Mouse (Mus musculus): ENCODE measurements around the gene Gm44790.
"Not testable (repeated sequence)": the region's sequence is repeated elsewhere in the genome, so short reads cannot be mapped to it uniquely, and the experiment has no call there.

Gene Gm44790

DNA sequence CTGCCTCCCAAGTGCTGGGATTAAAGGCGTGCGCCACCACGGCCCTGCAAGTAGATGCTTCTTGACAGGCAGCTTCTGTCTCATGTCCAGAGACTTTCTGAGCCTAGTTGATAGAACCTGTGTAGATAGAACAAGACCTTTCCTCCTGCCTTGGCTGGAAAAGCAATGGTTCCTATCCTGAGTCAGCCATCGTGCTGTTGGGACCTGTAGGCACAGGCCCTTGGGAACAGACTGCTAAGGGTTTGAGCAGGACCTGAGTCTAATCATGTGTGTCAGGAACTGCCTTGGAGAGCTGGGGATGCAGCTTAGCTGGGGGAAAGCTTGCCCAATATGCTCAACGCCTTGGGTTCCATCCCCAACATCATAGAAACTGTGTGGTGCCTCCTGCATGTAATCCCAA is 47.6 kb downstream of the Gm44790 start:
- no peak for DNase-seq (ENCODE audit: low spot score in 2 of 2)

DNA sequence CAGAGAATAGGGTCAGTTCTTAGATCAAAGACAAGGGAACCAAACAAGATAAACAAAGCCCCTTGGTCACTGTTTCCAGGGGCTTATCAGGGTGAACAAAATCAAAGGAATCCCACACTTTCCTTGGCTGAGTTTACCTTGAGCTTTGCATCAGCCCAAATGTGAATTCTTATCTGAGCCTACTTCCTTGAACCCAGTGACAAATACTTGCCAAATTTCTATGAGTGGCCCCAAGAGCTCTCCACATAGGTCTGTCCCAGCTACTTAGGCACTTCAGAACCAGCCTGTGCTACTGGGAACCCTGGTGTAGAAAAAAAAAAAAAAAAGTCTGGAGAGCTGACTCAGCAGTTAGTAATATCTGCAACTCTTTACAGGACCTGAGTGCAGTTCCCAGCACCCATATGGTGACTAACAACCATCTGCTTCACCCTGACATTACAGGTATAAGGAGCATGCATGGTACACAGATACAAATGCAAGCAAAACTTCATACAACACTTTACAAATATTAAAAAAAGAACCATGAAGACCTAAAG is 48.3 kb downstream of the Gm44790 start:
- DNase-seq (ENCODE audit: low spot score in 2 of 2), result no peak

DNA sequence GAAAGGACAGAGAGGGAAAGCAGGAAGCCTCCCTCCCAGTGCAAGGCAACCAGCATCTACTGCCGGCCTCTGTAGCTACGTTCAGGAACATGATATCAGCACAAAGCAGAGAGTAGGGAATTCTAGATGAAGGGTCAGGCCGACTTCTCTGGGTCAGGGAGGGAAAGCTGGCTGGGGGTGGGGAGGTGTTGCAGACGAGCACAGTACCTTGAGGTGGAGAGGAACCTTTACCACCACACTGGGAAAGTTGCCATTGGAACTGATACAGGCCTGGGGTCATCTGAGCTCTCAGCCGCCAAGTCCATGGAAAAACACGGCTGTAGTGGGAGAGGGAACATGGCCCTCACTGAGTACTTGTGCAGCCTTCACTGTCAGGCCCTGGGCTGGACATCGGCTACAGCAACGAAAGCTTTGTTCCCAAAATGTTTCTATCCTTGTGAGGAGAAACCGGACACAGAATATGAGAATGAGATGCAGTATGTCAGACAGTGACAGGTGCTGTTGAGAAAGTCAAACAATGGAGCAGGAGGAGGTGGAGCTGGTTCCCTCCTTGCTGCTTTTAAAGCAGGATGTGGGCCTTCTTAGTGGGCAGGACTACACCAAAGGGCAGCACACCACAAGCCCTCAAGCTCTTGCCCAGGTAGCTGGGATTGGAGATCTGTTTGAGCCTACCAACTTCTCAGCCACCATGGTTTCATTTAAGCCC is 49.2 kb downstream of the Gm44790 start:
- no peak for DNase-seq (ENCODE audit: low spot score in 2 of 2)

DNA sequence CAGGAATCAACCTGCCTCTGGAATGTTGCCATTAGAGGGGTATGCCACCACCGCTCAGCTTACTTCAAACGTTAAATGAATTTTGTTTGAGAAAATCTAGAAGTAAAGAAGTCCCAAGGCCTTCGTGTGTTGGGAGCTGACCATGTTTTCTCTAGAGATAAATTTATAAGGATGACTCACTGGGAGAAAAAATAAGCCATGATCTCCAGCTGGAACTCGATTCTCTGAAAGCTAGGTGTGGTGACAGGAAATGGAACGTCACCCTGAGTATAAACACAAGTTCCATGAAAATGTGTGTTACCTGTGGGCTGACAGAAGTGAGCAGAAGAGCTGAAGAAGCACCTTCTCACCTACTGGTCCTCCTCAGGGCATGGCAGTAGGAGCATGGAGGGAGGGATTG is 50.5 kb downstream of the Gm44790 start:
- no peak for DNase-seq (ENCODE audit: low spot score in 2 of 2)

DNA sequence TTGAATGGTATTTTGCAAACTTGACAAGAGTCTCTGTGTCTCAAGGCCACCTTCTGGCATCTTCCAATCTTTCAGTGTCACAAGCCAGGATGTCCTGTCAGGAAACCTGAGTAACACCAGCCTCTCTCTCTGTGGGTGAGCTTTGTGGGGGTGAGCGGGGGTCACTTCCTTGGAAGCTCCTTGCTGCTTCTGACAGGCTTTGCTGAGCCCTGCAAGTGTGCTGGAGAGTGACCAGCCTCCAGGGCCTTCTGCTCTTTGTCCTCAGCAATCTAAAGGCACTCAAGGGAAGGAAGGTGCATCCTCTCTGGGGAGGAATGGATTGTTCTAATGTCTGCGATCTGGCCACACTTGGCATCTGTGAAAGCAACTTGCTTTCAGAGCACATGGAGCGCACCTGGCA is 52.9 kb downstream of the Gm44790 start:
- DNase-seq (ENCODE audit: low spot score in 2 of 2), result no peak

DNA sequence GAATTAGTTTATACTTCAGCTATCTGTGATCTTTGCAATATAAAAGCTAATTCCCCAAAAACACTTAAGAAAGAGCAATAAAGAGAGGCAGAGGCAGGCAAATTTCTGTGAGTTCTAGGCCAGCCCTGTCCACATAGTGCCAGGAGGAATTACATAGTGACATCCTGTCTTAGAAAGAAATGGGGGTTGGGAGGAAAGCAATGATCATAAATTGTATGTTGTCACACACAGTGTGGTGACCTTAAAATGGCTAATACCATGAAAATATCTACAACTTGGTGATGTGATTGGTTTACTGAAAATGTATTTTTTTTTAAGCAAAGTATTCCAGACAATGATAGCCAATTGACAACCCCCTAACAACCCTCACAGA is 53.3 kb downstream of the Gm44790 start:
- no peak for DNase-seq (ENCODE audit: low spot score in 2 of 2)

DNA sequence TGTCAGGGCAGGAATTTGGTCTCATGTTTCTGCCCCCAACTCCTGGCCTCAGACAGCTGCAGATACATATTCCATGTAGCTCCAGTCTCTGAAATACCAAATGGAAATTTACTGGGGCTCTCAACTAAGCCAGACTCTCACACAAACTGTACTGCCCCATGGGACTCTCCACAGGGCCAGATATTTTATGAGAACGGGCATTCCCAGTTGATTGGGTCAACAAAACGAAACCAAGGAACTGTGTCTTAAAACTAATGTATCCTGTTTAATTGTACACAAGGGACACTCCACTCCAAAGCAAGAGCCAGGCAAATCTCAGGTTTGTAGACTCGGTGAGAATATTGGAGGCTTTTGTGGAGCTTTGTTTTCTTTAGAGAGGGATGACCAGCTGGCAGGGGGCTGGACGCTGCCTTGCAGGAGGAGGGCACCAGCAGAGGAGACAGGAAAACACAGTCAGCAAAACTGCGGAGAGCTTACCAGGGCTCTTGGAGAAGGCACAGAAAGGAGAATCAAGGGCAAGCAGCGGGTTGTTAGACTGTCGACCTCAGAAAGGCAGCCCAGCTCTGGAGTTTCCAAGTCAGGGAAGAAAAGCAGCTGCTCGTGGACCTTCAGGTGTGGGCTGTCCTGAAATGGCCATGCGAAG is 53.9 kb downstream of the Gm44790 start:
- peak in 1 of 2 experiments; percentile 24 for DNase-seq (ENCODE audit: low spot score in 2 of 2)

DNA sequence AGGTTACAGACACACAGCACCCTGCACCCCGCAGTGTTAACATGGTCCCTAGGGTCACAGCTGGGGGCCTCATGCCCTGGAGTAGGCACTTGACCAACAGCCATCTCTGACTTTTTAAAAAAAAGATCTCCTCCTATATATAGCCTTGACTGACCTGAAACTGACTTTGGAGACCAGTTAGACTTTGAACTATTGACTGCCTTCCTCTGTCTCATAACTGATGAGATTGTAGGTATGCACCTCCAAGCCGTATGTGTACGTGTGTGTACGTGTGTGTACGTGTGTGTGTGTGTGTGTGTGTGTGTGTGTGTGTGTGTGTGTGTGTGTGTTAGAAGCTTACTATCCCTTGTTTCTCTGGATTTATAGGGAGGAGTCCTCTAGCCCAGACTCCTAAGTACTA is 55.4 kb downstream of the Gm44790 start:
- no peak for DNase-seq (ENCODE audit: low spot score in 2 of 2)

DNA sequence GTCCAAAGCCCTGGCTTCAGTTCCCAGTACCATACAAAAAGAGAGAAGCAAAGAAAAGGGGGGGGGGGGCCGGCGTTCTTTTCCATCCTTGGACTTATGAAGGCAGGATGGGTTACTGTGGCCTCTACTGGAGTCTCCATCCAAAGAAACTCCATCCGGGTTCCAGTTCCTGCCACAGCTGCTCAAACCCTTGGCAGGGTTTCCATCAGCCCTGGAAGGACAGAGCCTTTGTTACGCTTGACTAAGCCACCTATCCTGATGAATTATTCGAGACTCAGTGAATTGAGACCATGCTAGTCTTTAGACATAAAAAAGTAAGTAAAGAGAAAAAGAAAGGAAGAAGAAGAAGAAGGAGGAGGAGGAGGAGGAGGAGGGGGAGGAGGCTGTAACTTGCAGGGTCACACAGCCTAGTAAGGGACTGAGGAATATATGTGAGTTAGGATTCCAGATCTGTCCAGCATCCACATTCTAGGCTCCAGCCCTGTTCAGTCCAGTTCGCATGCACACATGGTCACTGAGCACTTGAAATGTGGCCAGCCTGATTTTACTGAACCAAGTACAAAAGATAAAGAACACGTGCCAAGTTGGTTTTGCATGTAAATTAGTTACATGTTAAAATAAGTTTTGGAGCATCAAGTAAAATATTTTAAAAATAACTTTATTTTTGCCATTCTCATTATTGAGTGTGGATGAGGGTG is 59.6 kb downstream of the Gm44790 start:
- DNase-seq (ENCODE audit: low spot score in 2 of 2), result no peak

DNA sequence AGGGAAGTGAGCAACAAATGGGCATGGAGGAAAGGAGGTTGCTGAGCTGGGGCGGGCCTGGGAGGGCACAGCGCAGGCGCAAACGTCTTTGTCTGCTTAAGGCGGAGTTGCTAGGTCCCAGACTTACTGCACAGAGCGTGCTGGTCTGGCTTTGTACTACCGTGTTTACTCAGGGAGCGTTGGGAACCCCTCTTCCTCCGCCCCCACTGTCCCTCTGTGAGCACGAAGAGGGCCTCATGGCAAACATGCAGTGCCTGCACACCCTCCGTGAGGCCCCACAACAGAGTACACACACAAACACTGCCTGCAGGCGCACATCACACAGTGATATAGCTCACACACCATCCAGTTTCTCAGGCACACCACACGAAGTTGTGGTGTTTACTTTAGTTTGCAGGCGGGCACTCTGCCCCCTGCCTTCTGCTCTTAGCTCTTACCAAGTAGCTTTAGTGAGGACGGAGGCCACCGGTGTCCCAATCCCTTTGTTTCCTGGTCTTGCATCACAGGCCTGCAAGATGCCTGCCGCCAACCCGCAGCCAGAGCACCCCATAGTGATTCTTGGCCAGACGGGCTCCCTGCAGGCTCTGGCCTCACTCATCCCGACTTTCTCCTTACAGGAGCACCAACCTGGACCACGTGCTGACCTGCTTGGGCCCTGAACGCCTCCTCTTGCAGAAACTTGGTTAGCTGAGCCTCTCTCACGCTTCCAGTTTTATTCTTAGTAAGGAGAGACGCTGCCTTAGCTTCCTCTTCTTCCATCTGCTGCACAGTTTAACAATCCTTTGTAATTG is 61.1 kb downstream of the Gm44790 start:
- DNase-seq (ENCODE audit: low spot score in 2 of 2), result peak; percentile 74 to 77

DNA sequence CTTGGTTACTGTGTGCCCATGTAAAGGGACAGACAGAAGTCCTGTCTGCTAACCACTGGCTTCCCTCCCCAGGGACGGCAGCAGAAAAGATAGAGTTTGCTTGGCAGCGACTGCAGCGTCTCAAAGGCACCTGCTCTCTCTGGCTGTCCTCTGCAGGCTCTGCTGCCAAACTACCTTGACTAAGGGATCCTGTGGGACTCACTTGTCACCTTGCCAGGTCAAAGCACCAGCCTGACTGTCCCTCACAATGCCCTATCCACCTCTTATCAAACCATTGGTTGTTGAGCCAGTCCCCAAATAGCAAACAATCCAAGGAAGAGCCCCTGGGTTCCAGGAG is 61.7 kb downstream of the Gm44790 start:
- no peak for DNase-seq (ENCODE audit: low spot score in 2 of 2)

DNA sequence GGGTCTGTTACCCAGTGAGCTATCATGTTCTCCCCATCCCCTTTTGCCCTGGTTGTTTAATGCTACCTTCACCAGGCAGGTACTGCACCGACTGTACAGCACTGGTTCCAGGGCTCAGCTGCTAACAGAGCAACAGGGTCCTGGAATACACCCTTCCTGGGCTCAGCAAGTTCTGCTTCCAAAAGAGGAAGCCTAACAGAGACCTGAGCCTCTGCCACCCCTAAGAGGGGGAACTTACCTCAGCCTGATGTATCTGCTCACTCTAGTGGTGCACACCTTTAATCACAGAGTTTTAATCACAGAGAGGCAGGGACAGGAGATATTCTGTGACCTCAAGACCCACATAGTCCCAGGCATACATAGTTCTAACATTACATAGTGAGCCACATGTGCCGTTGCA is 63.5 kb downstream of the Gm44790 start:
- DNase-seq (ENCODE audit: low spot score in 2 of 2), result no peak

DNA sequence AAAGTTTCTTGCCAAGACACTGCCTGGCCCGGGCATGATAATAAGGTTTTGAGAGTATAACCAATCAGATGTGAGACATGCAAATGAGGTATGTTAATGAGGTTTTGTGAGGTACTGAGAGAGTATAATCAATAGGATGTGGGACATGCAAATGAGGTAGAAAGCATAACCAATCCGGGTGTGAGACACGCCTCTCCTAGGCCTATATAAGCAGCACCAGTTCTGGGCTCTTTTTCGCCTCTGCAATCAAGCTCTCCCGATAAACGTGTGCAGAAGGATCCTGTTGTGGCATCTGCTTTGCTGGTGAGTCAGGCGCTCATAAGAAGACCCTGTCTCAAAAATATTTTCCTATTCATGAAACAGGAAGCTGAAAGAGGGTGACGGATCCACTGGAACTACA is 64.0 kb downstream of the Gm44790 start:
- DNase-seq (ENCODE audit: low spot score in 2 of 2), result not testable (repeated sequence)

DNA sequence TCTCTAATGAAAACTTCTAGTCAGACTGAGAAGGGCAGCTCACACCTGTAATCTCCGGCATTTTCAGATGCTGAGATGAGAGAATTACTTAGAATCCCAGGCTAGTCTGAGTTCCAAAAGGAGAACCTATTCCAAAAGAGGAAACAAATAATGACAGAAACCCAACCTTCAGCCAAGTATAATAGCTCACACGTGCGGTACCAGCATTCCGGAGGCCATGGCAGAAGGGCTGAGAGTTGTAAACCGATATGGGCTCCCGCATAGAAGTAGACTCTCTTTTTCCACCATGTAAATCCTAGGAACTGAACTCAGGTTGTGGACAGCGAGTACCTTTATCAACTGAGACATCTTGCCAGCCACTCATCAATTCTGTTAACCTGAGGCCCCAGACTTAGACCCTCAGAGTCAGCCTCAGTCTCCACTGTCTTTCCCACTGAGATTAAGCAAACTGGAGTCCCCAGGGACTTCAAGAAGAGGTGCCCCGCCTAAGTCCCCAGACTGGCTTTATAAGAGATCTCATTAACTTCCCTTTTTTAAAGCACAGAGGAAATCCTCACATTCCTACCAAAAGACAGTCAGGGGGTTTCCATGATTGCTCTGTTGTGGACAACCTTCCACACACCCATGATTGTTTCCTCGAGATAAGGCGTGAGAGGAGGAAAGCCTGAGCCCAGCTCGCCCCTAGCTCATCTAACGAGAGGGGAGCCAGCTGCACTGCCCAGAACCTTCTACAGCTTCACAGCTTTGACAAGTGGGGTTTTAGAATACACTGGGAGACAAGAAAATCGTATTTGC is 67.2 kb downstream of the Gm44790 start:
- DNase-seq (ENCODE audit: low spot score in 2 of 2), result no peak

DNA sequence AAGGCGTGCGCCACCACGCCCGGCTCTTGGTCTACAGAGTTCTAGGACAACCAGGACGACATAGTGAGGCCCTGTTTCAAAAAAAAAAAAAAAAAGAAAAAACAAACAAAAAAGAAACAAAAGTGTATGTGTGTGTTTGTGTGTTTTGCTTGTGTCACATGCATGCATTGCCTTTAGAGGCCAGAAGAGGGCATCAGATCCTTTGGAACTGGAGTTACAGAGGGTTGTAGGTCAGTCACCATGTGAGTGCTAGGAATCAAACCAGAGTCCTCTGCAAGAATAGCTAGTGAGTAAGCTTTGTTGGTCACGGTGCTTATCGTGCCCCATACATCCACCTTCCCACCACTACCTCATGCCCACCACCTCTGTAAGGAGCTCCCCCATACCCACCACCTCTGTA is 68.3 kb downstream of the Gm44790 start:
- no peak for DNase-seq (ENCODE audit: low spot score in 2 of 2)
